Mouse (Mus musculus) myocyte (in vitro differentiated cells): Measurements from ENCODE around the gene Gm20696.

Experiments
- MYOD1 ChIP-seq, 3 experiments: IDR thresholded peaks; one replicate each; pipeline ENCODE4 v1.6.1; 2011; ENCODE audit warnings: control low read depth in 2 of 3, low read depth in 2 of 3, mild to moderate bottlenecking in 2 of 3, moderate library complexity in 1 of 3; ENCODE audit not compliant: insufficient read length in 2 of 3, control insufficient read depth in 1 of 3
- MYOG ChIP-seq, 3 experiments: IDR thresholded peaks; one replicate each; pipeline ENCODE4 v1.6.1; 2011; ENCODE audit warnings: control low read depth in 2 of 3, low read depth in 2 of 3, mild to moderate bottlenecking in 2 of 3; ENCODE audit not compliant: insufficient read length in 2 of 3, control insufficient read depth in 1 of 3, insufficient read depth in 1 of 3
- POLR2A ChIP-seq: IDR thresholded peaks from one replicate; pipeline ENCODE4 v1.6.1; 2011; ENCODE audit warnings: low read depth, mild to moderate bottlenecking, control low read depth, moderate library complexity; ENCODE audit not compliant: insufficient read length

- TF ChIP-seq MYOD1 (IDR thresholded peaks at IDR 0.05; ENCODE audit: control insufficient read depth in 1 of 3, insufficient read length in 2 of 3, low read depth in 2 of 3) (peak in 2 of 3 experiments; percentile 18 to 41), POLR2A (no peak), MYOG (IDR thresholded peaks at IDR 0.05; ENCODE audit: control insufficient read depth in 1 of 3, insufficient read depth in 1 of 3, insufficient read length in 2 of 3, low read depth in 2 of 3) (peak in 2 of 3 experiments; percentile 59 to 78)
Observed at GRCm38 (mm10) chr6:99624542-99624941, 42.1 kb downstream of the Gm20696 start.
